Mouse (Mus musculus): Measurements from ENCODE around the gene Fcgbp. TPM values are rescaled to one million over a fixed set of nuclear protein-coding genes. Genes with fewer than 3 reads are reported as not detected.
"Not testable (repeated sequence)": the region's sequence is repeated elsewhere in the genome, so short reads cannot be mapped to it uniquely, and the experiment has no call there.

The Fcgbp gene
- total and polyA plus RNA-seq, 2 experiments from 2014 or later = 0.91 to 1.7 TPM

GRCm38 (mm10) chr7:28148263-28148662 is 77.2 kb downstream of the Fcgbp start:
- 17% methylated on average over 3 of the region's 3 CpGs for WGBS
- Histone ChIP-seq H3K27me3 (ENCODE audit: insufficient read depth, low read length) (no peaks in the 10 kb centered on the region), H3K4me2 (ENCODE audit: low read depth, low read length) (no peak overlapping the region), H3K27ac (no peak overlapping the region), H3K9me3 (ENCODE audit: low read length) (0 out of 2 replicates have a peak, but pooled peaks cover 3% of the 10 kb centered on the region), H3K4me3 (ENCODE audit: low read length) (no peak overlapping the region), H3K4me1 (ENCODE audit: insufficient read depth, low read length) (no peaks in the 10 kb centered on the region), H3K9ac (replicated peaks; ENCODE audit: low read length) (no peak overlapping the region), H3K36me3 (ENCODE audit: insufficient read depth, low read length) (no peaks in the 10 kb centered on the region)
- DNase-seq (ENCODE audit: low spot score) (peak; percentile 69), ATAC-seq (peak; percentile 82)
- TF ChIP-seq CTCF (IDR thresholded peaks at IDR 0.05; ENCODE audit: low read depth) = peak; percentile 84

GRCm38 (mm10) chr7:28149841-28150240 is 78.8 kb downstream of the Fcgbp start:
- no peak overlapping the region for H3K9ac ChIP-seq (replicated peaks; ENCODE audit: low read length)
- WGBS = 95% methylated on average over 1 of the region's 1 CpGs

GRCm38 (mm10) chr7:28151584-28152221 is 80.7 kb downstream of the Fcgbp start:
- H3K4me2 ChIP-seq (ENCODE audit: low read depth, low read length) = no peak overlapping the region
- H3K27ac ChIP-seq = no peak overlapping the region
- ATAC-seq = no peak
- no peaks in the 10 kb centered on the region for H3K36me3 ChIP-seq (ENCODE audit: insufficient read depth, low read length)
- WGBS = 16% methylated on average over 13 of the region's 13 CpGs
- H3K4me1 ChIP-seq (ENCODE audit: insufficient read depth, low read length) = no peaks in the 10 kb centered on the region
- H3K27me3 ChIP-seq (ENCODE audit: insufficient read depth, low read length) = no peaks in the 10 kb centered on the region
- peak; percentile 73 for TF ChIP-seq CTCF (IDR thresholded peaks at IDR 0.05; ENCODE audit: low read depth)
- no peak overlapping the region for H3K4me3 ChIP-seq (ENCODE audit: low read length)
- no peaks in the 10 kb centered on the region for H3K9me3 ChIP-seq (ENCODE audit: low read length)
- DNase-seq (ENCODE audit: low spot score) = peak; percentile 54
- H3K9ac ChIP-seq (replicated peaks; ENCODE audit: low read length) = no peak overlapping the region

More at GRCm38 (mm10) chr7:28149841-28150240, 78.8 kb downstream of the Fcgbp start:
- ATAC-seq = no peak
- TF ChIP-seq CTCF (IDR thresholded peaks at IDR 0.05; ENCODE audit: low read depth) = no peak
- H3K27me3 ChIP-seq (ENCODE audit: insufficient read depth, low read length) = no peaks in the 10 kb centered on the region
- H3K4me1 ChIP-seq (ENCODE audit: insufficient read depth, low read length) = no peaks in the 10 kb centered on the region
- H3K4me3 ChIP-seq (ENCODE audit: low read length) = no peak overlapping the region
- H3K4me2 ChIP-seq (ENCODE audit: low read depth, low read length) = no peak overlapping the region
- no peaks in the 10 kb centered on the region for H3K36me3 ChIP-seq (ENCODE audit: insufficient read depth, low read length)
- H3K9me3 ChIP-seq (ENCODE audit: low read length) = no peaks in the 10 kb centered on the region
- no peak for DNase-seq (ENCODE audit: low spot score)
- H3K27ac ChIP-seq = no peak overlapping the region

GRCm38 (mm10) chr7:28153595-28153994 is 82.6 kb downstream of the Fcgbp start:
- H3K9ac ChIP-seq (replicated peaks; ENCODE audit: low read length); H3K9me3 ChIP-seq (ENCODE audit: low read length); H3K36me3 ChIP-seq (ENCODE audit: insufficient read depth, low read length); H3K4me1 ChIP-seq (ENCODE audit: insufficient read depth, low read length); H3K4me3 ChIP-seq (ENCODE audit: low read length); H3K27me3 ChIP-seq (ENCODE audit: insufficient read depth, low read length); H3K4me2 ChIP-seq (ENCODE audit: low read depth, low read length); H3K27ac ChIP-seq: not testable (repeated sequence)
- peak; percentile 83 for ATAC-seq
- peak; percentile 48 for DNase-seq (ENCODE audit: low spot score)
- WGBS = 42% methylated on average over 5 of the region's 5 CpGs

- ATAC-seq (no peak), DNase-seq (ENCODE audit: low spot score) (no peak)
- Histone ChIP-seq H3K36me3 (ENCODE audit: insufficient read depth, low read length) (no peaks in the 10 kb centered on the region), H3K4me1 (ENCODE audit: insufficient read depth, low read length) (no peaks in the 10 kb centered on the region), H3K27ac (no peak overlapping the region), H3K4me2 (ENCODE audit: low read depth, low read length) (no peak overlapping the region), H3K9me3 (ENCODE audit: low read length) (no peaks in the 10 kb centered on the region), H3K9ac (replicated peaks; ENCODE audit: low read length) (no peak overlapping the region), H3K27me3 (ENCODE audit: insufficient read depth, low read length) (no peaks in the 10 kb centered on the region), H3K4me3 (ENCODE audit: low read length) (no peak overlapping the region)
- TF ChIP-seq CTCF (IDR thresholded peaks at IDR 0.05; ENCODE audit: low read depth) = no peak
- WGBS = 72% methylated on average over 6 of the region's 6 CpGs
These were observed 88.3 kb downstream of the Fcgbp start for GRCm38 (mm10) chr7:28159292-28159691.

- no peaks in the 10 kb centered on the region for H3K9me3 ChIP-seq (ENCODE audit: low read length)
- no peaks in the 10 kb centered on the region for H3K36me3 ChIP-seq (ENCODE audit: insufficient read depth, low read length)
- no peak overlapping the region for H3K4me2 ChIP-seq (ENCODE audit: low read depth, low read length)
- H3K4me1 ChIP-seq (ENCODE audit: insufficient read depth, low read length) = no peaks in the 10 kb centered on the region
- H3K4me3 ChIP-seq (ENCODE audit: low read length) = no peak overlapping the region
- TF ChIP-seq CTCF (IDR thresholded peaks at IDR 0.05; ENCODE audit: low read depth) = no peak
- 63% methylated on average over 3 of the region's 3 CpGs for WGBS
- no peak overlapping the region for H3K27ac ChIP-seq
- ATAC-seq = no peak
- DNase-seq (ENCODE audit: low spot score) = no peak
- no peaks in the 10 kb centered on the region for H3K27me3 ChIP-seq (ENCODE audit: insufficient read depth, low read length)
- H3K9ac ChIP-seq (replicated peaks; ENCODE audit: low read length) = no peak overlapping the region
These were observed 88.9 kb downstream of the Fcgbp start for GRCm38 (mm10) chr7:28159893-28160292.

GRCm38 (mm10) chr7:28161163-28161749 is 90.2 kb downstream of the Fcgbp start:
- Histone ChIP-seq H3K27ac (no peak overlapping the region), H3K4me1 (ENCODE audit: insufficient read depth, low read length) (no peaks in the 10 kb centered on the region), H3K9me3 (ENCODE audit: low read length) (no peaks in the 10 kb centered on the region), H3K4me3 (ENCODE audit: low read length) (no peak overlapping the region), H3K36me3 (ENCODE audit: insufficient read depth, low read length) (no peaks in the 10 kb centered on the region), H3K9ac (replicated peaks; ENCODE audit: low read length) (no peak overlapping the region), H3K4me2 (ENCODE audit: low read depth, low read length) (no peak overlapping the region), H3K27me3 (ENCODE audit: insufficient read depth, low read length) (no peaks in the 10 kb centered on the region)
- DNase-seq (ENCODE audit: low spot score) (no peak), ATAC-seq (no peak)
- WGBS = 49% methylated on average over 9 of the region's 9 CpGs
- TF ChIP-seq CTCF (IDR thresholded peaks at IDR 0.05; ENCODE audit: low read depth) = no peak

Measured in hindbrain, postnatal 0 days (tissue).